Mouse (Mus musculus) adipocyte (in vitro differentiated cells): ENCODE results near the gene Pfkm.

Source experiments
- DNase-seq: peaks from one replicate; pipeline ENCODE4 v3.0.0-alpha.2; 2016; ENCODE audit warnings: low spot score

Gene Pfkm

GRCm38 (mm10) chr15:98170917-98171316, 78.5 kb downstream of the Pfkm start:
- DNase-seq, result no peak

- no peak for DNase-seq
Observed at GRCm38 (mm10) chr15:98172113-98172512, 79.7 kb downstream of the Pfkm start.

GRCm38 (mm10) chr15:98173821-98174220, 81.4 kb downstream of the Pfkm start:
- DNase-seq, result peak; percentile 33

GRCm38 (mm10) chr15:98177320-98177719, 84.9 kb downstream of the Pfkm start:
- DNase-seq, result no peak

- no peak for DNase-seq
Observed at GRCm38 (mm10) chr15:98180567-98181131, 88.3 kb downstream of the Pfkm start.

- peak; percentile 60 for DNase-seq
Observed at GRCm38 (mm10) chr15:98181132-98181711, 88.8 kb downstream of the Pfkm start.
